Mouse (Mus musculus) cortical plate, adult 2 months (tissue): ENCODE results near the gene Prtg. TPM values are rescaled to one million over a fixed set of nuclear protein-coding genes. Genes with fewer than 3 reads are reported as not detected.

Experiments
- H3K27ac ChIP-seq: fragments of 200-500 bp; 2 replicates; pipeline ENCODE4 v1.5.1; 2012; ENCODE audit warnings: low read length, control low read depth, inconsistent platforms; ENCODE audit not compliant: insufficient read depth
- H3K4me1 ChIP-seq: fragments of 200-500 bp; 2 replicates; pipeline ENCODE4 v1.6.1; 2011; ENCODE audit warnings: low read length; ENCODE audit not compliant: control insufficient read depth, insufficient read depth
- H3K4me3 ChIP-seq: fragments of 200-500 bp; 2 replicates; pipeline ENCODE4 v1.5.1; 2011; ENCODE audit warnings: mild to moderate bottlenecking, low read length, control low read depth; ENCODE audit not compliant: insufficient read depth
- CTCF ChIP-seq: fragments of 200-500 bp; IDR thresholded peaks from 2 replicates; pipeline ENCODE4 v1.5.1; 2011; ENCODE audit warnings: mild to moderate bottlenecking, control low read depth, low read length; ENCODE audit not compliant: insufficient read depth; ENCODE audit errors: extremely low read depth
- POLR2A ChIP-seq: fragments of 200-500 bp; IDR thresholded peaks from 2 replicates; pipeline ENCODE4 v1.6.1; 2011; ENCODE audit warnings: mild to moderate bottlenecking, low read length, control low read depth; ENCODE audit not compliant: insufficient read depth; ENCODE audit errors: extremely low read depth
- polyA plus RNA-seq: library from polyadenylated mRNA; depleted of rRNA; stranded (reverse); fragments of >200 nt; gene quantifications from 2 replicates; pipeline ENCODE4 v1.2.3, GENCODE M21; 2012

The Prtg gene
- polyA plus RNA-seq, 1 experiment, result 0.84 TPM

GRCm38 (mm10) chr9:72836708-72837495 is 30.2 kb downstream of the Prtg start:
- Histone ChIP-seq H3K27ac (no peak overlapping the region), H3K4me3 (no peak overlapping the region)

GRCm38 (mm10) chr9:72837598-72838160 is 31.0 kb downstream of the Prtg start:
- peaks cover 4% of the 10 kb centered on the region; the same call in 1 of the 2 replicates for H3K4me1 ChIP-seq
- no peak overlapping the region for H3K4me3 ChIP-seq
- TF ChIP-seq POLR2A, result no peak
- no peak for TF ChIP-seq CTCF

More at GRCm38 (mm10) chr9:72836708-72837495, 30.2 kb downstream of the Prtg start:
- H3K4me1 ChIP-seq, result peaks cover 4% of the 10 kb centered on the region; the same call in 1 of the 2 replicates
- TF ChIP-seq CTCF (no peak), POLR2A (no peak)

GRCm38 (mm10) chr9:72838256-72838655 is 31.6 kb downstream of the Prtg start:
- peaks cover 4% of the 10 kb centered on the region; the same call in 1 of the 2 replicates for H3K4me1 ChIP-seq
- TF ChIP-seq POLR2A (no peak), CTCF (no peak)

More at GRCm38 (mm10) chr9:72837598-72838160, 31.0 kb downstream of the Prtg start:
- no peak overlapping the region for H3K27ac ChIP-seq

GRCm38 (mm10) chr9:72839346-72839990 is 32.8 kb downstream of the Prtg start:
- no peaks in the 10 kb centered on the region for H3K4me1 ChIP-seq
- no peak overlapping the region for H3K4me3 ChIP-seq
- H3K27ac ChIP-seq, result no peak overlapping the region
- TF ChIP-seq POLR2A (no peak), CTCF (no peak)

More at GRCm38 (mm10) chr9:72838256-72838655, 31.6 kb downstream of the Prtg start:
- H3K4me3 ChIP-seq, result no peak overlapping the region
- H3K27ac ChIP-seq, result no peak overlapping the region

GRCm38 (mm10) chr9:72844496-72844895 is 37.8 kb downstream of the Prtg start:
- Histone ChIP-seq H3K4me3 (no peak overlapping the region), H3K4me1 (no peaks in the 10 kb centered on the region), H3K27ac (no peak overlapping the region)
- no peak for TF ChIP-seq CTCF
- no peak for TF ChIP-seq POLR2A

- TF ChIP-seq CTCF, result no peak
- no peak for TF ChIP-seq POLR2A
- Histone ChIP-seq H3K4me1 (no peaks in the 10 kb centered on the region), H3K27ac (no peak overlapping the region), H3K4me3 (no peak overlapping the region)
Observed at GRCm38 (mm10) chr9:72846160-72846559, 39.5 kb downstream of the Prtg start.

GRCm38 (mm10) chr9:72851541-72851940 is 44.9 kb downstream of the Prtg start:
- H3K4me1 ChIP-seq, result no peaks in the 10 kb centered on the region
- TF ChIP-seq POLR2A (no peak), CTCF (no peak)
- no peak overlapping the region for H3K4me3 ChIP-seq
- no peak overlapping the region for H3K27ac ChIP-seq

- H3K27ac ChIP-seq, result no peak overlapping the region
- no peak for TF ChIP-seq POLR2A
- no peak for TF ChIP-seq CTCF
- no peaks in the 10 kb centered on the region for H3K4me1 ChIP-seq
- no peak overlapping the region for H3K4me3 ChIP-seq
Observed at GRCm38 (mm10) chr9:72851979-72852378, 45.3 kb downstream of the Prtg start.

- no peak overlapping the region for H3K4me3 ChIP-seq
- no peak overlapping the region for H3K27ac ChIP-seq
- TF ChIP-seq CTCF (no peak), POLR2A (no peak)
- no peaks in the 10 kb centered on the region for H3K4me1 ChIP-seq
Observed at GRCm38 (mm10) chr9:72853681-72854190, 47.1 kb downstream of the Prtg start.
